Mouse (Mus musculus) stomach, postnatal 0 days (tissue): Measurements from ENCODE around the gene Trem3. TPM values are rescaled to one million over a fixed set of nuclear protein-coding genes. Genes with fewer than 3 reads are reported as not detected.

Source experiments
- ATAC-seq: fragments of 200-750 bp; cut with Nextera tagmentation; 2 replicates; pipeline ENCODE4 v1.8.0; 2017; ENCODE audit not compliant: low FRiP score, low TSS enrichment
- DNase-seq: peaks from one replicate; pipeline ENCODE4 v3.0.0-alpha.2; 2016; ENCODE audit warnings: low spot score
- H3K27ac ChIP-seq: fragments of 300-500 bp; sonication (generic); replicated peaks from 2 replicates; pipeline ENCODE4 v1.5.1; 2014; ENCODE audit warnings: mild to moderate bottlenecking, control low read depth
- H3K27me3 ChIP-seq: fragments of 300-500 bp; sonication (generic); 2 replicates; pipeline ENCODE4 v1.6.1; 2014; ENCODE audit warnings: low read length; ENCODE audit not compliant: control insufficient read depth, insufficient read depth
- H3K36me3 ChIP-seq: fragments of 300-500 bp; sonication (generic); 2 replicates; pipeline ENCODE4 v1.6.1; 2014; ENCODE audit warnings: low read length, mixed read lengths; ENCODE audit not compliant: control insufficient read depth, insufficient read depth
- H3K4me1 ChIP-seq: fragments of 300-500 bp; sonication (generic); replicated peaks from 2 replicates; pipeline ENCODE4 v1.6.1; 2014; ENCODE audit warnings: antibody characterized with exemption; ENCODE audit not compliant: control insufficient read depth, insufficient read depth
- H3K4me2 ChIP-seq: fragments of 300-500 bp; sonication (generic); replicated peaks from 2 replicates; pipeline ENCODE4 v1.6.1; 2014; ENCODE audit warnings: low read depth, mild to moderate bottlenecking, control low read depth, moderate library complexity
- H3K4me3 ChIP-seq: fragments of 300-500 bp; sonication (generic); 2 replicates; pipeline ENCODE4 v1.5.1; 2014; ENCODE audit warnings: low read depth, low read length, control low read depth
- H3K9ac ChIP-seq: fragments of 300-500 bp; sonication (generic); 2 replicates; pipeline ENCODE4 v1.6.1; 2014; ENCODE audit warnings: mild to moderate bottlenecking, low read length, control low read depth, mixed read lengths
- H3K9me3 ChIP-seq: fragments of 300-500 bp; sonication (generic); 2 replicates; pipeline ENCODE4 v1.6.1; 2016; ENCODE audit warnings: low read length; ENCODE audit not compliant: control insufficient read depth
- CTCF ChIP-seq: IDR thresholded peaks from 2 replicates; pipeline ENCODE4 v1.5.1; 2016; ENCODE audit warnings: antibody characterized with exemption, low read depth, mild to moderate bottlenecking, moderate library complexity
- EP300 ChIP-seq: optimal IDR thresholded peaks from 2 replicates; pipeline ENCODE3; 2016; ENCODE audit warnings: antibody characterized with exemption
- WGBS: fragments of 180-500 bp; shearing (Covaris S2); extraction: QIAGEN DNeasy Blood & Tissue Kit; methylation state at CpG from one replicate; pipeline ENCODE4 v1.1.7; 2014; 5-methylcytosine and 5-hydroxymethylcytosine counted together
- polyA plus RNA-seq: library from polyadenylated mRNA; unstranded; fragments of >200 nt; fragmentation: Nextera tagmentation; extraction: Ambion mirVana; gene quantifications from 2 replicates; pipeline ENCODE4 v1.2.1, GENCODE M21; 2015

Gene Trem3
- polyA plus RNA-seq, 1 experiment from 2014 or later = not detected

DNA sequence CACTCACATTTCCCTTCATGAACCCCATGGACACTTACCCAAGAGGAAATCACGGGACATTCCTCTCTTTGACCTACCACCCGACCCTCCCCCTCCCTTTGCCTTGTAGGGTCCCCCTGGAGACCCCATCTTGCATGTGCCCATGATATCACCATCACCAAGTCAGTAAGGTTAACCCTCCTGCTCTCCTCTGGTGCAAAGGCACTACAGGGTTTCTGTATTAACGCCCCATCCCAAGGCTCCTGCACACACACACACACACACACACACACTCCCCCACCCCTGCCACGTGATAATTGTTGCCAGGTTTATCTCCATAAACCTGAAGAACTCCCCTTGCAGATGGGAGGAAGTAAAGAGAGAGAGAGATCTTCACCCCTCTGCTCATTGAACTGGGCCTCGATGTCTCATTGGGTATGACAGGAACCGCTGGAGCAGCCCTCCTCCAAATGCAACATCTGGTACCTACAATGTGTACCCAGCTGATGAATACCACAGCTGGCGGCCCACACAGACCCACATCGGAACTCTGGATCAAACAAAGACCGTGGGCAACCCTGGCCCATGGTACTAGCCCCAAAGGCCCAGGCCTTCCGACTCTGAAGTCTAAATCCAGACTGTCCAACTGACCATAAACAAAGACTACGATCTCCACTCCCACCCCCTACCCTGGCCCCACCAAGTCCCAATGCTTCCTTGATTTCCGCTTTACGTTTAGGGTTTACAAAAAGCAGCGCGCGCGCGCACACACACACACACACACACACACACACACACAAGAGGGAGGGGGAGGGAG lies 33.6 kb downstream of the Trem3 start:
- Histone ChIP-seq H3K9me3 (no peaks in the 10 kb centered on the region), H3K4me2 (peak overlapping the region; percentile 38), H3K4me1 (no peaks in the 10 kb centered on the region), H3K27me3 (no peaks in the 10 kb centered on the region), H3K4me3 (0 out of 2 replicates have a peak overlapping the region, but pooled peaks have one; percentile 18), H3K36me3 (no peaks in the 10 kb centered on the region), H3K27ac (no peak overlapping the region), H3K9ac (peak overlapping the region; percentile 5; the same call in 1 of the 2 replicates)
- WGBS = 22% methylated on average over 18 of the region's 18 CpGs
- no peak for TF ChIP-seq EP300
- no peak for TF ChIP-seq CTCF
- no peak for DNase-seq
- peak; percentile 47; the same call in 1 of the 2 replicates for ATAC-seq

DNA sequence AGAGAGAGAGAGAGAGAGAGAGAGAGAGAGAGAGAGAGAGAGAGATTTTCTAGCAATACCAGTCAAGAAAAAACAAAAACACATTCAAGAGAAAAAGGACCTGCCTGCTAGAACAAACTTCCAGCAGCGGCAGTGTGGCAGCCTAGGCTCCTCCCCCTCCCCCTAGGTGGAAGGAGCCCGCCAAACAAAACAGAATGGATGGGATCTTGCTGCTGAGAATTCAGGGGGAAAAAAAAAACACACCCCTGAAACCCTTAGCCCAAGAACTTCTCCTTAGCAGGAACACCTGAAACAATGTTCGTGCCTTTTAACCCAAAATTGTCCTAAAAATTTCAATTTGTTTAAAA lies 34.1 kb downstream of the Trem3 start:
- no peak for TF ChIP-seq EP300
- DNase-seq (peak; percentile 24), ATAC-seq (no peak)
- Histone ChIP-seq H3K4me3 (0 out of 2 replicates have a peak overlapping the region, but pooled peaks have one; percentile 18), H3K27ac (no peak overlapping the region), H3K4me2 (peak overlapping the region; percentile 38), H3K36me3 (no peaks in the 10 kb centered on the region), H3K9ac (peak overlapping the region; percentile 5; the same call in 1 of the 2 replicates), H3K4me1 (no peaks in the 10 kb centered on the region), H3K9me3 (no peaks in the 10 kb centered on the region), H3K27me3 (no peaks in the 10 kb centered on the region)
- 4% methylated on average over 3 of the region's 3 CpGs for WGBS

DNA sequence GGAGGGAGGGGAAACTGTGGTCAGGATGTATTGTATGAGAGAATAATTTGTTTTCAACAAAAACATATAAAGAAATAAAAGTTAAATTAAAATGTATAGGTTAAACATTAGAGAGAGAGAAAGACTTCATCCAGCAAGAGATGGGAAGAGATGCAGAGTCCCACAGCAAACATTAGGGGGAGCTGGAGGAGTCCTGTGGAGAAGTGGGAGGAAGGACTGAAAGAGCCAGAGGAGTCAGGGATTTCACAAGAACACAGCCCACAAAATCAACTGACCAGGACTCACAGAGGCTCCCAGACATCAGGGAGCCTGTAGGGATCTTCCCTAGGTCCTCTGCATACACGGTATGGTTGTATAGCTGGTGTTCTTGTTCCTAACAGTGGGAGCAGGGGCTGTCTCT lies 39.2 kb downstream of the Trem3 start:
- H3K9ac ChIP-seq = no peak overlapping the region
- no peak overlapping the region for H3K4me2 ChIP-seq
- WGBS = 44% methylated on average over 1 of the region's 1 CpGs
- no peaks in the 10 kb centered on the region for H3K9me3 ChIP-seq
- H3K27ac ChIP-seq = no peak overlapping the region
- TF ChIP-seq EP300 = no peak
- TF ChIP-seq CTCF = peak; percentile 30; the same call in 1 of the 2 replicates
- no peak overlapping the region for H3K4me3 ChIP-seq
- DNase-seq = no peak
- H3K36me3 ChIP-seq = no peaks in the 10 kb centered on the region
- no peaks in the 10 kb centered on the region for H3K4me1 ChIP-seq
- H3K27me3 ChIP-seq = no peaks in the 10 kb centered on the region
- ATAC-seq = no peak

DNA sequence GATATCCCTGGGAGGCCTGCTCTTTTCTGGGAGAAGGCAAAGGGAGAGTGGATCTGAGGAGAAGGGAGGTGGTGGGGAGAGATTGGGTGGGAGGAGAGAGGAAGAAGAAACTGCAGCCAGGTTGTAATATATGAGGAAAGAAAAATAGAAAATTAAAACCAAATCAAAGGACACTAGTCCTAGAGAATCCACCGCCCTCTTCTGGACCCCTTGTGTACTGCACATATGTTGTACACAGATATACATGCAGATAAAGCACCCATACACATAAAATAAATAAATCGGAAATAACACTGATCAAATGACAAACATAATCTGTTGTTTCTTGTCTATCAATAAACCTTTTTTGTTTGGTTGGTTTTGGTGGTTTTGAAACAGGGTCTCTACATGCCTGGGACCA lies 39.7 kb downstream of the Trem3 start:
- H3K27me3 ChIP-seq = no peaks in the 10 kb centered on the region
- H3K4me2 ChIP-seq = no peak overlapping the region
- no peak overlapping the region for H3K9ac ChIP-seq
- no peak for ATAC-seq
- no peaks in the 10 kb centered on the region for H3K36me3 ChIP-seq
- TF ChIP-seq EP300 (no peak), CTCF (peak; percentile 43)
- H3K4me1 ChIP-seq = no peaks in the 10 kb centered on the region
- H3K4me3 ChIP-seq = no peak overlapping the region
- 67% methylated on average over 2 of the region's 2 CpGs for WGBS
- H3K27ac ChIP-seq = no peak overlapping the region
- no peak for DNase-seq
- H3K9me3 ChIP-seq = no peaks in the 10 kb centered on the region

DNA sequence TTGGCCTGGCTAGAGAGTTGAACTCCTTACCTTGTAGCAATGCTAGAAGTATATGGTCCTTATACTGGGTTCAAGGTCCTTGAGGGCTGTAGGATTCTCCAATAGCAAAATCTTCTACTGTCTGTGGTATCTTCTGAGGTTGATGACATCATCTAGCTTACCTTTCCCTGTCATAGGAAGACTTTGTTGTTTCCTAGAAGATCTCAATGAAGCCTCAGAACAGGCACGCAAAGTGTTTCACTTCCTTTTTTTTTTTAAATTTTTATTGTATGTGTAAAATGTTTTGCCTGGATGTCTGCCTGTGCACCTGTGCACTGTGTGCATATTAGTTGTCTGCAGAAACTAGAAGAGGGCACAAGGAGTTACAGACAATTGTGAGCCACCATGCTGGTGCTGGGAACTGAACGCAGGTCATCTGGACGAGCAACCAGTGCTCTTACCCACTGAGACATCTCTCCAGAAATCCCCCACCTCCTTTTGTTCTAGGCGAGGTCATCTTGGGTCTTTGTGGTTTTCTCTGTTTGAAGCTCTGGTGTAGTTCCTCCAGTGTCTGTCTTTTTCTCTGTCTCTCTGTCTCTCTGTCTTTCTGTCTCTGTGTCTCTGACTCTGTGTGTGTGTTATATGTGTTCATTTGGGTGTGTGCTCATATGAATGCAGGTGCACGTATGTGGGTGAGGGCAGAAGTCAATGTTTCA lies 46.1 kb downstream of the Trem3 start:
- H3K9me3 ChIP-seq = no peaks in the 10 kb centered on the region
- no peaks in the 10 kb centered on the region for H3K27me3 ChIP-seq
- no peak overlapping the region for H3K27ac ChIP-seq
- no peak overlapping the region for H3K4me3 ChIP-seq
- H3K36me3 ChIP-seq = no peaks in the 10 kb centered on the region
- H3K9ac ChIP-seq = no peak overlapping the region
- ATAC-seq = no peak
- H3K4me1 ChIP-seq = no peaks in the 10 kb centered on the region
- WGBS = 82% methylated on average over 5 of the region's 5 CpGs
- no peak for DNase-seq
- H3K4me2 ChIP-seq = no peak overlapping the region
- TF ChIP-seq CTCF (no peak), EP300 (no peak)

DNA sequence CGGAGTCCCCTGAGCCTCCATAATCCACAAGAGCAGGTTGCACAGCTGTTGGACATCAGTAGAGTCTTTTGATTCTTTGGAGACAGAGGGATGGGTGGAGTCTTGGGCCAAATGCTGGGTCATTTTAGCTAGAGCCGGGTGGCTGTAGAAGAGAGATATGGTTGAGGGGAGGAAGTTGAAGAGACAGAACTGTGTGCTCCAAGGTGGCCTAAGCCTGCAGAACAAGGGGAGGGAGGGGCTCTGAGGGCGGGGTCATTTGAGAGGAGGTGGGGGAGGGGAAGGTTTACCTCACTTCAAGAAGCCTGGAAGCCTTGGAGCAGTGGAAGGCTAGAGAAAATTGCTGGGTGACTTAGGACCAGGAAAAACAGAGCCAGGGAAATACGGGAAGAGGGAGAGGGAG lies 51.6 kb downstream of the Trem3 start, which contains the start of gene Treml2:
Gene Treml2 (plus strand): TSS at position 296 of the 400 bp plus-strand sequence.
- H3K9ac ChIP-seq = no peak within 1 kb of the TSS
- H3K36me3 ChIP-seq = no peaks in the 10 kb centered on the region
- 20% methylated on average over 3 of the region's 4 CpGs for WGBS
- H3K27me3 ChIP-seq = no peaks in the 10 kb centered on the region
- no peak within 1 kb of the TSS for H3K4me3 ChIP-seq
- H3K27ac ChIP-seq = no peak within 1 kb of the TSS
- H3K4me2 ChIP-seq = no peak within 1 kb of the TSS
- TF ChIP-seq EP300 (no peak), CTCF (no peak)
- H3K9me3 ChIP-seq = no peaks in the 10 kb centered on the region
- H3K4me1 ChIP-seq = no peaks in the 10 kb centered on the region
- DNase-seq (no peak), ATAC-seq (no peak)
